Mouse (Mus musculus): ENCODE data around the gene 6330409D20Rik. TPM values are rescaled to one million over a fixed set of nuclear protein-coding genes. Genes with fewer than 3 reads are reported as not detected.
A peak's percentile ranks its signal among the peaks of the same experiment; 100 is the strongest.

Gene 6330409D20Rik
- polyA plus RNA-seq, 1 experiment from 2014 or later, result 3.2 TPM

DNA sequence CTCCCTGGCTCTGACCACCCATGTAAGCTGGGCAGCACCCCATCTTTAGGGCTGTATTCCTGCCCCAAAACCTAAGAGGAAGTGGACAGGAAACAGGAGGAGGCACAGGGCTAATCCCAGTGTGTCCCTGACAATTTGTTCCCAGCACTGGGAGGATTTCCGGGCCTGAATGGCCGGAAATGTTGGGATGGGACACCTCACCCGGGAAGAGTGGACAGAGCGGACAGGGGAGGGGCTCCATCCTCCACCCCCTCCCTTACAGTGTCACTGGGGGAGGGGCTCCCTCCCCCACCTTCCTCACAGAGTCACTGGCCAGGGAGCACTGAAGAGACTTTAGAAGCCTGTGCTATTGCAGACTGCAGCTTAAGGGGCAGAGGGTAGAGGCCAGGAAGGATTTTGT is 5.9 kb downstream of the 6330409D20Rik start:
- no peak overlapping the region for H3K9ac ChIP-seq (ENCODE audit: low read length)
- H3K9me3 ChIP-seq (replicated peaks; ENCODE audit: control insufficient read depth, low read length), result no peaks in the 10 kb centered on the region
- 58% methylated on average over 4 of the region's 4 CpGs for WGBS
- ATAC-seq (no peak), DNase-seq (ENCODE audit: low spot score) (no peak)
- H3K36me3 ChIP-seq (ENCODE audit: control insufficient read depth, insufficient read depth, low read length), result no peaks in the 10 kb centered on the region
- no peak overlapping the region; the same call in 1 of the 2 replicates for H3K27ac ChIP-seq (ENCODE audit: low read depth, low read length)
- no peaks in the 10 kb centered on the region for H3K27me3 ChIP-seq (replicated peaks; ENCODE audit: control insufficient read depth, insufficient read depth, low read length)
- no peaks in the 10 kb centered on the region for H3K4me1 ChIP-seq (ENCODE audit: control insufficient read depth, insufficient read depth, low read length)
- H3K4me3 ChIP-seq (ENCODE audit: low read depth, low read length), result no peak overlapping the region
- no peak overlapping the region for H3K4me2 ChIP-seq (ENCODE audit: low read length)

DNA sequence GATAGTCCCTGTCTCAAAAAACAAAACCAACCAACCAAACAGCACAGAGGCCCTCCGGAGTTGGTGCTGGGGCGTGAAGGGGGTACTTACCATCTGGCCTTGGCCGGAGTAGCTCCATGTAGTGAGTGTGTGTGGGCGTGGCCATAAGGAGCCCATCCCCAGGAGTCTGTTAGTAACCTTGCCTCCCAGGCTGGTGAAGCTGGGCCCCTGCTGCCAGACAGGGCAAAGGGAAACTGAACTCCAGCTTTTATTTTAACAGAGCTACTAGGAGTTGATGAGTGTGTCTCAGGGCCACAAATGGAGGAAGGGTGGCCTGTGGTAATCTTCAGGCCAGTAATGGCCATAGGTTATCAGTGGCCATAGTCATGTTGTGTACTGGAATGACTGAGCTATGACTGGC is 6.3 kb downstream of the 6330409D20Rik start:
- H3K9me3 ChIP-seq (replicated peaks; ENCODE audit: control insufficient read depth, low read length), result no peaks in the 10 kb centered on the region
- H3K4me3 ChIP-seq (ENCODE audit: low read depth, low read length), result no peak overlapping the region
- ATAC-seq (no peak), DNase-seq (ENCODE audit: low spot score) (no peak)
- WGBS, result 38% methylated on average over 4 of the region's 4 CpGs
- H3K36me3 ChIP-seq (ENCODE audit: control insufficient read depth, insufficient read depth, low read length), result no peaks in the 10 kb centered on the region
- H3K27ac ChIP-seq (ENCODE audit: low read depth, low read length), result no peak overlapping the region
- H3K9ac ChIP-seq (ENCODE audit: low read length), result no peak overlapping the region
- H3K4me2 ChIP-seq (ENCODE audit: low read length), result no peak overlapping the region
- H3K4me1 ChIP-seq (ENCODE audit: control insufficient read depth, insufficient read depth, low read length), result no peaks in the 10 kb centered on the region
- H3K27me3 ChIP-seq (replicated peaks; ENCODE audit: control insufficient read depth, insufficient read depth, low read length), result no peaks in the 10 kb centered on the region

DNA sequence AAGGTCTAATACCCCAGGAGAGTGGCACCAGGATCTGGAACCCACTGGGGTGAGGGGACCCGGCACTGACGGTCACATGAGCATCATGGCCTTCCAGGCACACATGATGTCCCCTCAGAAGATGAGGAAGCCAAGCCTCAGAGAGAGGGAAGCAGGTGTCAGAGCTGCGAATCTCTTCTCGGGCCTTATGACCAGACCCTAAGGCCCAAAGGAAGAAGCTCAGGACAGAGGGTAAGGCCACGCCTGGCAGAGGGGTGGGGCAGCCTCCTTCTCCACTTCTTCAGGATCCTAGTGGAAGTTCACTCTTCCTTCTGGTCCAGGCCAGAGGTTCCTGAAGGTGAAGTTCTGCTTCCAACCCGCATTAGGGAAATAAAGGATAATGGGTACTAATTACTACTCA is 8.1 kb downstream of the 6330409D20Rik start:
- DNase-seq (ENCODE audit: low spot score), result no peak
- no peak overlapping the region for H3K4me2 ChIP-seq (ENCODE audit: low read length)
- WGBS, result 64% methylated on average over 6 of the region's 6 CpGs
- no peak for ATAC-seq
- no peaks in the 10 kb centered on the region for H3K9me3 ChIP-seq (replicated peaks; ENCODE audit: control insufficient read depth, low read length)
- H3K27me3 ChIP-seq (replicated peaks; ENCODE audit: control insufficient read depth, insufficient read depth, low read length), result no peaks in the 10 kb centered on the region
- no peaks in the 10 kb centered on the region for H3K4me1 ChIP-seq (ENCODE audit: control insufficient read depth, insufficient read depth, low read length)
- no peak overlapping the region for H3K4me3 ChIP-seq (ENCODE audit: low read depth, low read length)
- no peaks in the 10 kb centered on the region for H3K36me3 ChIP-seq (ENCODE audit: control insufficient read depth, insufficient read depth, low read length)
- H3K9ac ChIP-seq (ENCODE audit: low read length), result no peak overlapping the region
- H3K27ac ChIP-seq (ENCODE audit: low read depth, low read length), result no peak overlapping the region

DNA sequence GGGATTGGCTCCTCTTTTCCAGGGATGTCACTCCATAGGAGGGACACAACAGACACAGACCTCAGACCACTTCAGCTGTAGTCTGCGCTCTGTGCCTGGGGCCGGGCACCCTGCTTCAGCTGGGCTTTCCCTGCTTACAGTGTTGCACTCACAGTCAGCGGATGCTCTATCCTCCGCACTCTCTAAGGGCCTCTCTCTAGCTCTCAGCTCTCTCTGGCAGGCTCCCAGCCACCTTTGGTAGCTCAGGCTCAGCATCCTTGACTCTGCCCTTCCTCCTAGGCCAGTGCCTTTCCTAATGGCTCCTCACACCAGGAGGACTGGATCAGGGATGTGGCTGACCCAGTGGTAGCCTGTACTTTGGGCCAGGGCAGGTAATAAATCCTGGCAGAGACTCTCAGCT is 8.9 kb downstream of the 6330409D20Rik start:
- 76% methylated on average over 4 of the region's 4 CpGs for WGBS
- Histone ChIP-seq H3K4me2 (ENCODE audit: low read length) (no peak overlapping the region), H3K36me3 (ENCODE audit: control insufficient read depth, insufficient read depth, low read length) (no peaks in the 10 kb centered on the region), H3K27ac (ENCODE audit: low read depth, low read length) (no peak overlapping the region), H3K9me3 (replicated peaks; ENCODE audit: control insufficient read depth, low read length) (no peaks in the 10 kb centered on the region), H3K4me1 (ENCODE audit: control insufficient read depth, insufficient read depth, low read length) (no peaks in the 10 kb centered on the region), H3K9ac (ENCODE audit: low read length) (no peak overlapping the region), H3K27me3 (replicated peaks; ENCODE audit: control insufficient read depth, insufficient read depth, low read length) (no peaks in the 10 kb centered on the region), H3K4me3 (ENCODE audit: low read depth, low read length) (no peak overlapping the region)
- no peak for DNase-seq (ENCODE audit: low spot score)
- ATAC-seq, result no peak

DNA sequence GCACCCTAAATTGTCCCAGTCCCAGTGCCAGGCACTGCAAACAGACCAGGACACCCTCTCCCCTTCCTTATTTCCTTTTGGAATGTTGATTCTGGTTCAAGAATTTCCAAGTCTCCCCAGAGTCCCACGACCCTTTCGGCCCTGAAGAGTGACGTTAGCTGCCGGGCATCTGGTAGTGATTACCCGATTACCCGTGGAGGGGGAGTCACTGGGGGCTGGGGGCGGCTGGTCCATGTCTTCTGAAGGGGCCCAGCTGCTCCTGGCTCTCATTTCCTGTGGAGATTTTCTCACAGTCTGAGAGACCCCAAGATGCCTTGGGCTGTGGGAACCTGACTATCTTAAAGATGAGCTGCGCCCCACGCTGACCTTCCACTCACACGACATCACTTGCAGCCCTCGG is 10.0 kb downstream of the 6330409D20Rik start:
- H3K9ac ChIP-seq (ENCODE audit: low read length), result no peak overlapping the region

DNA sequence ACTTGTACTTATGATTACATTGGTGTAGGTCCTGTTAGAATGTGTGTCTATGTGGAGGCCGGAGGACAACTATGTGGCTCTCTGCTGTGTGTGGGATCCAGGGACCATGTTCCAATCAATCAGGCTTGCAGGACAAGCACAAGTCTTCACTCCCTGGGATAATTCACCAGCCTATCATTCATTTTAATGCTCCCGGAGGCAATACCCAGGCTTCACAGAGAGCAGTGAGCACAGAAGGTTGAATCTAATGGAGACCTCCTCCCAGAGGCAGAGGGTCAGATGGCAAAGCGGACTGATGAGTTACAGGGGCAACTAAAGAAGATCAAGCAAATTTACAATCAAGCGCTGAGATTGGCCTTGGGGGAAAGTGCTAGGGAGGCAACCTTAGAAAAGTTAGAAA is 11.3 kb downstream of the 6330409D20Rik start:
- Histone ChIP-seq H3K27ac (ENCODE audit: low read depth, low read length) (no peak overlapping the region), H3K9ac (ENCODE audit: low read length) (no peak overlapping the region), H3K9me3 (replicated peaks; ENCODE audit: control insufficient read depth, low read length) (no peaks in the 10 kb centered on the region), H3K27me3 (replicated peaks; ENCODE audit: control insufficient read depth, insufficient read depth, low read length) (no peaks in the 10 kb centered on the region), H3K36me3 (ENCODE audit: control insufficient read depth, insufficient read depth, low read length) (no peaks in the 10 kb centered on the region), H3K4me2 (ENCODE audit: low read length) (no peak overlapping the region), H3K4me1 (ENCODE audit: control insufficient read depth, insufficient read depth, low read length) (no peaks in the 10 kb centered on the region), H3K4me3 (ENCODE audit: low read depth, low read length) (no peak overlapping the region)
- no peak for DNase-seq (ENCODE audit: low spot score)
- 83% methylated on average over 4 of the region's 4 CpGs for WGBS
- ATAC-seq, result no peak

More for the DNA sequence above, 10.0 kb downstream of the 6330409D20Rik start:
- H3K4me2 ChIP-seq (ENCODE audit: low read length), result no peak overlapping the region
- ATAC-seq (no peak), DNase-seq (ENCODE audit: low spot score) (no peak)
- no peak overlapping the region for H3K4me3 ChIP-seq (ENCODE audit: low read depth, low read length)
- H3K36me3 ChIP-seq (ENCODE audit: control insufficient read depth, insufficient read depth, low read length), result no peaks in the 10 kb centered on the region
- WGBS, result 66% methylated on average over 11 of the region's 11 CpGs
- H3K27ac ChIP-seq (ENCODE audit: low read depth, low read length), result no peak overlapping the region
- no peaks in the 10 kb centered on the region for H3K9me3 ChIP-seq (replicated peaks; ENCODE audit: control insufficient read depth, low read length)
- H3K4me1 ChIP-seq (ENCODE audit: control insufficient read depth, insufficient read depth, low read length), result no peaks in the 10 kb centered on the region
- no peaks in the 10 kb centered on the region for H3K27me3 ChIP-seq (replicated peaks; ENCODE audit: control insufficient read depth, insufficient read depth, low read length)

DNA sequence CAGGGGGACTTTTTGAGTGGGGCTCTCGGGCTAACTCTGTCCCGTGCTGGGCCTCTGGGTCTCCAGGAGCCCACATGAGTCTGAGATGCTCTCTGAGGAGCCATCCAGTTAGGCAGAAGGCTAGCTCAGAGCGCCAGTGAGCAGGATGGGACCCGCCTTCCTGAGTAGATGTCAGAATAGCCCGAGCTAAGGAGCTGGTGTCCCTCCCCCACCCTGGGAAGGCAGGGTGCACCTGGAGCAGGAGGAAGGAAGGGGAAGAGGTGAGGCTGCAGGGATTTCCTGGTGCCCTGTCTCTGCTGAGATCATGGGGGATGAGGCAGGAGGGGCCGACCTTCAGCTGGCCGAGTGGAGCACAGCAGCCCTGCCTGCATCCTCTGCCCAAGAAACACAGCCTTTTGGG is 12.4 kb downstream of the 6330409D20Rik start:
- Histone ChIP-seq H3K9ac (ENCODE audit: low read length) (no peak overlapping the region), H3K4me2 (ENCODE audit: low read length) (no peak overlapping the region), H3K27ac (ENCODE audit: low read depth, low read length) (no peak overlapping the region), H3K27me3 (replicated peaks; ENCODE audit: control insufficient read depth, insufficient read depth, low read length) (no peaks in the 10 kb centered on the region), H3K4me1 (ENCODE audit: control insufficient read depth, insufficient read depth, low read length) (no peaks in the 10 kb centered on the region), H3K4me3 (ENCODE audit: low read depth, low read length) (no peak overlapping the region), H3K36me3 (ENCODE audit: control insufficient read depth, insufficient read depth, low read length) (no peaks in the 10 kb centered on the region), H3K9me3 (replicated peaks; ENCODE audit: control insufficient read depth, low read length) (no peaks in the 10 kb centered on the region)
- WGBS, result 59% methylated on average over 7 of the region's 7 CpGs
- DNase-seq (ENCODE audit: low spot score), result no peak
- no peak for ATAC-seq

DNA sequence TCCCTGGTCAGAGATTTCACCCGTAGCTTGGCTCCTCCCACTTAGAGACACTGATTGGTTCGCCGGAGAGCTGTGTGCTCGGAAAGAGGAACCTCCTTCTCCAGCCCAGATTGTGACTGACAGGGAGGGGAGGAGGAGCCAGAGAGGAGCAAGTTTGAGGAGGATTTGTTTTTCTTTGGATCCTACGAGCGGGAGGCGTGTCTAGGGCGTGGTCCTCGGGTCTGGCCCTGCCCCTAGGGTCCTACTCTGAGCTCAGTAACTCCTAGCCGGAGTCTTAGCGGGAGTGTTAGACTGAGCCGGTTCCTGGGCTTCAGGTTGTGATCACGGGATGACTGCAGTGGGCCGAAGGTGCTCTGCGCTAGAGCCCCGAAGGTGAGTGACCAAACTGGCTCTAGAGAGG is 13.4 kb downstream of the 6330409D20Rik start:
- under 1% methylated on average over 16 of the region's 16 CpGs for WGBS
- no peaks in the 10 kb centered on the region for H3K27me3 ChIP-seq (replicated peaks; ENCODE audit: control insufficient read depth, insufficient read depth, low read length)
- H3K9ac ChIP-seq (ENCODE audit: low read length), result peak overlapping the region; percentile 40; the same call in 1 of the 2 replicates

DNA sequence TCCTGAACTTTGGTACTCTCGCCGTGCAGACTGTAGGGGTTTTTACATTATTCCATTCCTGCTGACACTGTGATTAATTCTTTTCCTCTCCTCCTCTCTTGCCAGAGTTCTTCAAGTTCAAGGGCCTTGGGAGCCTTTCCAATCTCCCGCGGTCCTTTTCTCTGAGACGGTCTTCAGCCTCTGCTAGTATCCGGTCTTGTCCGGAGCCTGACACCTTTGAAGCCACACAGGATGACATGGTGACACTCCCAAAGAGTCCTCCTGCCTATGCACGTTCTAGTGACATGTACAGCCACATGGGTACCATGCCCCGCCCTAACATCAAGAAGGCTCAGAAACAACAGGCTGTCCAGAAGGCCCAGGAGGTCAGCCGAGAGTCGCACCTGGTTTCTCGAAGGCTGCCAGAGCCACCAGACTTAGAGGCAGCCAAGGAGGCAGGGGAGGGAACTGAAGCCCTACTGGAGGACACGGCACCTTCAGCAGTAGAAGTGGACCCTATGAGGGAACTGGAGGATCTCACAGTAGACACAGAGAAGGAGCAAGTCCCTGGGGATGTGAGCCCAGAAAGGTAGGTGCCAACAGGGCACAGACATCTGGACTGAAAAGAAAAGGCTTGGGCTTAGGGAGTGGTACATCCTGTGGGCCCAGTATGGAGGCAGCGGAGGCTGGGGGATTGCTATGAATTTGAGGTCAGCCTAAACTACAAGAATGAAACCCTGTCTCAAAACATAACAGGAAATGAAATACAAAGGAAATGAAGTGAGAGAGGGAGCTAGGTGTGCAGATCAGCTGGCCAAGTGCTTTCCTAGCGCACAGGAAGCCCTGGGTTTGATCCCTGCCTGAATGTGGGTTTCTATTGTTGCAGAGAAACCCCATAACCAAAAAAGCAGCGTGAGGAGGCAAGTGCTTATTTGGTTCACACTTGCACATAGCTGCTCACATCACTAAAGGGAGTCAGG is 15.7 kb downstream of the 6330409D20Rik start:
- DNase-seq (ENCODE audit: low spot score), result no peak
- Histone ChIP-seq H3K4me1 (ENCODE audit: control insufficient read depth, insufficient read depth, low read length) (no peaks in the 10 kb centered on the region), H3K4me3 (ENCODE audit: low read depth, low read length) (no peak overlapping the region), H3K27ac (ENCODE audit: low read depth, low read length) (no peak overlapping the region), H3K36me3 (ENCODE audit: control insufficient read depth, insufficient read depth, low read length) (no peaks in the 10 kb centered on the region), H3K9me3 (replicated peaks; ENCODE audit: control insufficient read depth, low read length) (no peaks in the 10 kb centered on the region), H3K27me3 (replicated peaks; ENCODE audit: control insufficient read depth, insufficient read depth, low read length) (no peaks in the 10 kb centered on the region), H3K9ac (ENCODE audit: low read length) (no peak overlapping the region), H3K4me2 (ENCODE audit: low read length) (no peak overlapping the region)
- WGBS, result 87% methylated on average over 16 of the region's 16 CpGs
- ATAC-seq, result no peak

More for the DNA sequence above, 13.4 kb downstream of the 6330409D20Rik start:
- Histone ChIP-seq H3K27ac (ENCODE audit: low read depth, low read length) (no peak overlapping the region), H3K4me3 (ENCODE audit: low read depth, low read length) (peak overlapping the region; percentile 25), H3K36me3 (ENCODE audit: control insufficient read depth, insufficient read depth, low read length) (no peaks in the 10 kb centered on the region), H3K9me3 (replicated peaks; ENCODE audit: control insufficient read depth, low read length) (no peaks in the 10 kb centered on the region), H3K4me2 (ENCODE audit: low read length) (peak overlapping the region; percentile 44), H3K4me1 (ENCODE audit: control insufficient read depth, insufficient read depth, low read length) (no peaks in the 10 kb centered on the region)
- peak; percentile 99 for ATAC-seq
- DNase-seq (ENCODE audit: low spot score), result peak; percentile 97

All from forebrain, embryonic 14.5 days (tissue).